Mouse (Mus musculus) ES-E14 (cell line): Measurements from ENCODE around the gene Pde3a.

Experiments
- CHD2 ChIP-seq: IDR thresholded peaks from 2 replicates; pipeline ENCODE4 v1.6.1; 2014; ENCODE audit warnings: mild to moderate bottlenecking, low read depth, low read length, inconsistent platforms
- ZC3H11A ChIP-seq: IDR thresholded peaks from 2 replicates; pipeline ENCODE4 v1.6.1; 2012; ENCODE audit warnings: low read depth, mild to moderate bottlenecking, inconsistent platforms, low read length, borderline replicate concordance

- TF ChIP-seq CHD2 (no peak), ZC3H11A (no peak)
Measured at GRCm38 (mm10) chr6:141267888-141268570, 19.0 kb downstream of the Pde3a start.
